18 mouse cellular contexts compared by ENCODE assay signal in the genomic region with DNA sequence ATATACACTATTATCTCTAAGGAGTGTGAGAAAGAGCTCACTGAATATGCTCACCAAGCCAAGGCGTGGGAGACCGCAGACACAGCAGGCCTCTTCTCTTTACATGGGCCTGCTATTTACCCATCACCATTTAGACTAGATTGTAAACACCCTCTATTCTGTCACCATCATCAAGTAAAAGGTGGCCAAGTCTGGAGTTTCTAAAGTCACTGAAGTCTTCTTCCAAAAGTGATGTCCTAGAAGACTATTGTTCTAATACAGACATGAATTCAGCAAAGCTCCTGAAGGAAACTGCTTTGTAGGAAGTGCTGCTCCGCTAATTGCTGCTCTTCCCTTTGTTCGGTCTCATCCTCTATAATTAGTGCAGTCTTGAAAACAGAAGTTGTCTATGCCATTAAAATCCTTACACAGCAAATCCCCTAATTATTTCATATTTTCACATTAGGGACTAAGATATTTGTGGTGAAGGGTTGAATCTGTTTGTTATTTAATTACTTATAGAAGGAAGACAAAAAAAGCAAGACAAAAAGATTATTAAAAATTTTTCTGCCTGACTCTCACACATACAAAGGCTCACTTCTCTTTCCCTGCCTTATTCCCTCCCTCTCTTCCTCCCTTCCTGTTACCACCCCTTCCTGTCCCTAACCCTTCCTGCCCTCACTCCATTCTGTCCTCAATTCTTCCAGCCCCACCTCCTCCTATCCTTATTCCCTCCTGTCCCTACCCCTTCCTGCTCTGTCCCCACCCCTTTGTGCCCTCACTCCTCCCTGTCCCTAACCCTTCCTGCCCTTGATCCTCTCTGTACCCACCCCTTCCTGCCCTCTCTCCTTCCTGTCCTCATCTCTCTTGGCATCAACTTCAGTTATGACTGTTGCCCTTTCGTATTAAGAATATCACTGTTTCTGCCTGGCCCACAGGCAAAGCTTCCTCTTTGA.
DNase-seq lines count a peak whose midpoint lies in the region; ATAC-seq and TF ChIP-seq lines count a peak whose summit lies in the region.
"Had no signal": no experiment of that assay in that cellular context is flagged by ENCODE, and none has a peak within 500 bp of the region (broad histone marks: within the 10 kb centered on the region; RNA-seq: fewer than 3 reads in every experiment).

No protein-coding gene starts in this region.

- no peak overlapping the region for H3K4me3 ChIP-seq in embryonic facial prominence, embryonic 11.5 days (ENCODE audit: low read depth, low read length)
- H3K4me3 ChIP-seq in embryonic facial prominence, embryonic 10.5 days, result no peak overlapping the region
- H3K4me3 ChIP-seq in lung, postnatal 0 days (ENCODE audit: low read depth, low read length), result no peak overlapping the region
- no peak overlapping the region for H3K4me3 ChIP-seq in forebrain, embryonic 15.5 days
- H3K4me3 ChIP-seq: gastrocnemius, adult 2 months; heart, embryonic 13.5 days; layer of hippocampus, adult 2 months; limb, embryonic 10.5 days had no signal

- 73% methylated on average over 5 of the region's 5 CpGs for WGBS in embryonic facial prominence, embryonic 11.5 days
- 74% methylated on average over 5 of the region's 5 CpGs for WGBS in embryonic facial prominence, embryonic 10.5 days
- WGBS in lung, postnatal 0 days, result 69% methylated on average over 5 of the region's 5 CpGs
- WGBS in forebrain, embryonic 15.5 days, result 64% methylated on average over 5 of the region's 5 CpGs

- no peaks in the 10 kb centered on the region for H3K27me3 ChIP-seq in embryonic facial prominence, embryonic 11.5 days (ENCODE audit: control insufficient read depth, insufficient read depth, low read length)
- H3K27me3 ChIP-seq in embryonic facial prominence, embryonic 10.5 days (replicated peaks; ENCODE audit: low read depth, poor library complexity, severe bottlenecking), result no peaks in the 10 kb centered on the region
- no peaks in the 10 kb centered on the region for H3K27me3 ChIP-seq in lung, postnatal 0 days (replicated peaks; ENCODE audit: insufficient read depth, low read length)
- H3K27me3 ChIP-seq in forebrain, embryonic 15.5 days, result no peaks in the 10 kb centered on the region
- H3K27me3 ChIP-seq: heart, embryonic 13.5 days had no signal

- H3K4me2 ChIP-seq in embryonic facial prominence, embryonic 11.5 days (ENCODE audit: low read depth, low read length), result no peak overlapping the region
- no peak overlapping the region for H3K4me2 ChIP-seq in lung, postnatal 0 days (replicated peaks; ENCODE audit: low read depth, low read length)
- H3K4me2 ChIP-seq in forebrain, embryonic 15.5 days (replicated peaks), result no peak overlapping the region
- H3K4me2 ChIP-seq: heart, embryonic 13.5 days; hindbrain, embryonic 14.5 days had no signal

- no peak overlapping the region for H3K9ac ChIP-seq in embryonic facial prominence, embryonic 11.5 days (replicated peaks; ENCODE audit: low read length)
- no peak overlapping the region for H3K9ac ChIP-seq in lung, postnatal 0 days (replicated peaks; ENCODE audit: low read depth)
- no peak overlapping the region for H3K9ac ChIP-seq in forebrain, embryonic 15.5 days (replicated peaks)
- H3K9ac ChIP-seq: heart, embryonic 13.5 days; hindbrain, embryonic 14.5 days; liver, postnatal 0 days had no signal

- H3K36me3 ChIP-seq in embryonic facial prominence, embryonic 11.5 days (replicated peaks; ENCODE audit: control insufficient read depth, insufficient read depth, low read depth, low read length), result no peaks in the 10 kb centered on the region
- no peaks in the 10 kb centered on the region for H3K36me3 ChIP-seq in embryonic facial prominence, embryonic 10.5 days (replicated peaks)
- H3K36me3 ChIP-seq in lung, postnatal 0 days (ENCODE audit: insufficient read depth, low read length), result no peaks in the 10 kb centered on the region
- no peaks in the 10 kb centered on the region for H3K36me3 ChIP-seq in forebrain, embryonic 15.5 days
- H3K36me3 ChIP-seq: G1E; heart, embryonic 13.5 days; limb, embryonic 10.5 days had no signal

- H3K4me1 ChIP-seq in embryonic facial prominence, embryonic 11.5 days (ENCODE audit: control insufficient read depth, insufficient read depth, low read length), result no peaks in the 10 kb centered on the region
- H3K4me1 ChIP-seq in embryonic facial prominence, embryonic 10.5 days, result peaks cover 7% of the 10 kb centered on the region
- H3K4me1 ChIP-seq in lung, postnatal 0 days (ENCODE audit: insufficient read depth, low read depth, low read length), result no peaks in the 10 kb centered on the region
- peaks cover 5% of the 10 kb centered on the region; the same call in 1 of the 2 replicates for H3K4me1 ChIP-seq in forebrain, embryonic 15.5 days
- H3K4me1 ChIP-seq: heart, embryonic 13.5 days had no signal

- no peak for TF ChIP-seq CTCF in lung, postnatal 0 days (IDR thresholded peaks at IDR 0.05)

- no peak overlapping the region for H3K27ac ChIP-seq in embryonic facial prominence, embryonic 11.5 days (replicated peaks; ENCODE audit: low read depth, low read length)
- no peak overlapping the region for H3K27ac ChIP-seq in embryonic facial prominence, embryonic 10.5 days (replicated peaks)
- no peak overlapping the region for H3K27ac ChIP-seq in lung, postnatal 0 days (ENCODE audit: low read length)
- no peak overlapping the region for H3K27ac ChIP-seq in forebrain, embryonic 15.5 days (replicated peaks)
- H3K27ac ChIP-seq: gastrocnemius, adult 2 months; heart, embryonic 13.5 days; hindbrain, embryonic 14.5 days; layer of hippocampus, adult 2 months; limb, embryonic 10.5 days had no signal

- no peak for DNase-seq in embryonic facial prominence, embryonic 11.5 days (ENCODE audit: low spot score)
- no peak for DNase-seq in embryonic facial prominence, embryonic 10.5 days (ENCODE audit: low spot score)
- peak; percentile 10 for DNase-seq in lung, postnatal 0 days (ENCODE audit: low spot score)
- no peak for DNase-seq in lung, postnatal 25 days (ENCODE audit: low spot score)
- DNase-seq in retina, embryonic 14.5 days (ENCODE audit: low spot score), result peak; percentile 68
- no peak for DNase-seq in right cerebral cortex, postnatal 4 days
- DNase-seq: cerebellum, postnatal 25 days; gastrocnemius, adult 2 months; liver, postnatal 0 days; midbrain, embryonic 14.5 days; spleen, adult 18-20 months had no signal

- no peak for TF ChIP-seq EP300 in lung, postnatal 0 days (IDR thresholded peaks at IDR 0.05)

- H3K9me3 ChIP-seq in embryonic facial prominence, embryonic 11.5 days (replicated peaks; ENCODE audit: control insufficient read depth, low read length), result no peaks in the 10 kb centered on the region
- no peaks in the 10 kb centered on the region for H3K9me3 ChIP-seq in embryonic facial prominence, embryonic 10.5 days
- H3K9me3 ChIP-seq in lung, postnatal 0 days (ENCODE audit: low read length), result no peaks in the 10 kb centered on the region
- no peaks in the 10 kb centered on the region for H3K9me3 ChIP-seq in forebrain, embryonic 15.5 days
- H3K9me3 ChIP-seq: heart, embryonic 13.5 days; limb, embryonic 10.5 days had no signal

- ATAC-seq in embryonic facial prominence, embryonic 11.5 days (replicated peaks; ENCODE audit: insufficient number of reproducible peaks, low FRiP score, low TSS enrichment, low read depth), result peak; percentile 70
- peak; percentile 70 for ATAC-seq in lung, postnatal 0 days
- peak; percentile 57 for ATAC-seq in forebrain, embryonic 15.5 days (replicated peaks)
- no peak for ATAC-seq in CD4-positive, CD25-positive, alpha-beta regulatory T cell, adult 4 months
- ATAC-seq: liver, postnatal 0 days had no signal

Comparison
In these comparisons a context has a peak if more than half of its experiments do, and no peak if none do; other contexts are left out.
1. DNase-seq: peak in lung, postnatal 0 days (single experiment) and retina, embryonic 14.5 days (single experiment); none in embryonic facial prominence, embryonic 11.5 days (single experiment), embryonic facial prominence, embryonic 10.5 days (single experiment), lung, postnatal 25 days (single experiment) and right cerebral cortex, postnatal 4 days (single experiment).